Mouse (Mus musculus): Measurements from ENCODE around the gene Jade2. TPM values are rescaled to one million over a fixed set of nuclear protein-coding genes. Genes with fewer than 3 reads are reported as not detected.

Gene Jade2
- polyA plus RNA-seq, 1 experiment from 2014 or later = 0.44 TPM

GRCm38 (mm10) chr11:51843898-51844297 is 13.6 kb downstream of the Jade2 start:
- DNase-seq (ENCODE audit: low spot score) (peak; percentile 74), ATAC-seq (ENCODE audit: insufficient number of reproducible peaks, low FRiP score, low TSS enrichment, low read depth) (no peak)
- no peaks in the 10 kb centered on the region for H3K27me3 ChIP-seq (ENCODE audit: control insufficient read depth, insufficient read depth, low read length)
- no peak overlapping the region for H3K27ac ChIP-seq (replicated peaks; ENCODE audit: low read depth, low read length)
- H3K4me1 ChIP-seq (ENCODE audit: control insufficient read depth, insufficient read depth, low read length) = no peaks in the 10 kb centered on the region
- no peak overlapping the region for H3K4me3 ChIP-seq (ENCODE audit: low read depth, low read length)
- no peaks in the 10 kb centered on the region for H3K9me3 ChIP-seq (ENCODE audit: control insufficient read depth, low read length)
- H3K36me3 ChIP-seq (ENCODE audit: control insufficient read depth, insufficient read depth, low read length) = no peaks in the 10 kb centered on the region
- no peak overlapping the region for H3K4me2 ChIP-seq (ENCODE audit: low read depth, severe bottlenecking)
- no peak overlapping the region for H3K9ac ChIP-seq (ENCODE audit: low read length)

DNA sequence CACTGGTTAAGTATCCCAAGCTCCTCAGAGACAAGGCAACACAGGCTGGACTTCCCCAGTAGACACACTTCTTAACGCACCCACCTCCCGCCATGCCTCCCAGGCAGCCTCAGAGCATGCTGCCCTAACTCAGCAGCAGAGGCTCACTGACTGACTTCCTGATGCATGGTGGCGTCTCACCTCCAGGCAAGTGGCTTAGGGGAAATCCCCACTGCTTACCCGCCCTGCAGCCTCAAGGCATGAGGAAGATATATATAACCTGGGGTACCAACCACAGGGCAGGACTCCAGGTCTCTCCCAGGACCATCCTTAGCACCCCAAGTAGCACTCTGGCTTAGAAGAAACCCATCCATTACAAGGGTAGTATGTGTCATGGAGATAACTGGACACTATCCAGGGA is 14.3 kb downstream of the Jade2 start:
- WGBS = 84% methylated on average over 4 of the region's 4 CpGs

DNA sequence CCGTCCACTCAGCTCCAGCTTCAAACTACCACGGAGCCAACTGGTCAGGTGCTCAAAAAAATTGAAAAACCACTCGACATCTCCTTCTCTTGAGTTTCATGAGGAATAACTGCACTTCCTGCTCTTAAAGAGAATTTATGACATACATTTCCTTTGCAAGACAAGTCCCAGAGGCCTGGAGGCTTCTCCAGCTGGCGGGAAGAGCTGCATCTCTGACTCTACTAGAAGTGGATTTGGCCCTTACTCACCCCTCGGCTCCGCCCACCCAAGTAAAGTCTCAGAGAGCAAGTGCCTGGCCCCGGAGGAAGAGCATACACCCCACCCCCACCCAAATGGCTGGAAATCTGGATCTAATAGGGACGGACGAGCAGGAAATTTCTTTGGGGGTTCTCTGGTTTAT is 16.3 kb downstream of the Jade2 start:
- no peaks in the 10 kb centered on the region for H3K27me3 ChIP-seq (ENCODE audit: control insufficient read depth, insufficient read depth, low read length)
- no peak overlapping the region for H3K9ac ChIP-seq (ENCODE audit: low read length)
- no peaks in the 10 kb centered on the region for H3K9me3 ChIP-seq (ENCODE audit: control insufficient read depth, low read length)
- H3K4me3 ChIP-seq (ENCODE audit: low read depth, low read length) = no peak overlapping the region
- H3K4me2 ChIP-seq (ENCODE audit: low read depth, severe bottlenecking) = no peak overlapping the region
- H3K36me3 ChIP-seq (ENCODE audit: control insufficient read depth, insufficient read depth, low read length) = no peaks in the 10 kb centered on the region
- DNase-seq (ENCODE audit: low spot score) (no peak), ATAC-seq (ENCODE audit: insufficient number of reproducible peaks, low FRiP score, low TSS enrichment, low read depth) (no peak)
- WGBS = 59% methylated on average over 9 of the region's 9 CpGs
- no peaks in the 10 kb centered on the region for H3K4me1 ChIP-seq (ENCODE audit: control insufficient read depth, insufficient read depth, low read length)
- no peak overlapping the region for H3K27ac ChIP-seq (replicated peaks; ENCODE audit: low read depth, low read length)

More for the DNA sequence above, 14.3 kb downstream of the Jade2 start:
- H3K27me3 ChIP-seq (ENCODE audit: control insufficient read depth, insufficient read depth, low read length) = no peaks in the 10 kb centered on the region
- no peak overlapping the region for H3K9ac ChIP-seq (ENCODE audit: low read length)
- H3K36me3 ChIP-seq (ENCODE audit: control insufficient read depth, insufficient read depth, low read length) = no peaks in the 10 kb centered on the region
- H3K27ac ChIP-seq (replicated peaks; ENCODE audit: low read depth, low read length) = no peak overlapping the region
- DNase-seq (ENCODE audit: low spot score) = no peak
- no peaks in the 10 kb centered on the region for H3K4me1 ChIP-seq (ENCODE audit: control insufficient read depth, insufficient read depth, low read length)
- no peak overlapping the region for H3K4me3 ChIP-seq (ENCODE audit: low read depth, low read length)
- no peak overlapping the region for H3K4me2 ChIP-seq (ENCODE audit: low read depth, severe bottlenecking)
- no peaks in the 10 kb centered on the region for H3K9me3 ChIP-seq (ENCODE audit: control insufficient read depth, low read length)
- ATAC-seq (ENCODE audit: insufficient number of reproducible peaks, low FRiP score, low TSS enrichment, low read depth) = no peak

GRCm38 (mm10) chr11:51840657-51841056 is 16.8 kb downstream of the Jade2 start:
- Histone ChIP-seq H3K4me2 (ENCODE audit: low read depth, severe bottlenecking) (no peak overlapping the region), H3K36me3 (ENCODE audit: control insufficient read depth, insufficient read depth, low read length) (no peaks in the 10 kb centered on the region), H3K9ac (ENCODE audit: low read length) (no peak overlapping the region), H3K9me3 (ENCODE audit: control insufficient read depth, low read length) (no peaks in the 10 kb centered on the region), H3K4me3 (ENCODE audit: low read depth, low read length) (no peak overlapping the region), H3K4me1 (ENCODE audit: control insufficient read depth, insufficient read depth, low read length) (no peaks in the 10 kb centered on the region), H3K27ac (replicated peaks; ENCODE audit: low read depth, low read length) (no peak overlapping the region), H3K27me3 (ENCODE audit: control insufficient read depth, insufficient read depth, low read length) (no peaks in the 10 kb centered on the region)
- DNase-seq (ENCODE audit: low spot score) = no peak
- 82% methylated on average over 9 of the region's 9 CpGs for WGBS
- ATAC-seq (ENCODE audit: insufficient number of reproducible peaks, low FRiP score, low TSS enrichment, low read depth) = no peak

GRCm38 (mm10) chr11:51839973-51840372 is 17.5 kb downstream of the Jade2 start:
- no peak overlapping the region for H3K4me3 ChIP-seq (ENCODE audit: low read depth, low read length)
- ATAC-seq (ENCODE audit: insufficient number of reproducible peaks, low FRiP score, low TSS enrichment, low read depth) = no peak
- no peaks in the 10 kb centered on the region for H3K4me1 ChIP-seq (ENCODE audit: control insufficient read depth, insufficient read depth, low read length)
- H3K4me2 ChIP-seq (ENCODE audit: low read depth, severe bottlenecking) = no peak overlapping the region
- no peaks in the 10 kb centered on the region for H3K9me3 ChIP-seq (ENCODE audit: control insufficient read depth, low read length)
- H3K27ac ChIP-seq (replicated peaks; ENCODE audit: low read depth, low read length) = no peak overlapping the region
- H3K36me3 ChIP-seq (ENCODE audit: control insufficient read depth, insufficient read depth, low read length) = no peaks in the 10 kb centered on the region
- no peak for DNase-seq (ENCODE audit: low spot score)
- H3K9ac ChIP-seq (ENCODE audit: low read length) = no peak overlapping the region
- WGBS = 86% methylated on average over 11 of the region's 11 CpGs
- no peaks in the 10 kb centered on the region for H3K27me3 ChIP-seq (ENCODE audit: control insufficient read depth, insufficient read depth, low read length)

GRCm38 (mm10) chr11:51839106-51839505 is 18.3 kb downstream of the Jade2 start:
- Histone ChIP-seq H3K4me2 (ENCODE audit: low read depth, severe bottlenecking) (no peak overlapping the region), H3K27me3 (ENCODE audit: control insufficient read depth, insufficient read depth, low read length) (no peaks in the 10 kb centered on the region), H3K36me3 (ENCODE audit: control insufficient read depth, insufficient read depth, low read length) (no peaks in the 10 kb centered on the region), H3K9me3 (ENCODE audit: control insufficient read depth, low read length) (no peaks in the 10 kb centered on the region), H3K4me1 (ENCODE audit: control insufficient read depth, insufficient read depth, low read length) (no peaks in the 10 kb centered on the region), H3K27ac (replicated peaks; ENCODE audit: low read depth, low read length) (no peak overlapping the region), H3K4me3 (ENCODE audit: low read depth, low read length) (no peak overlapping the region), H3K9ac (ENCODE audit: low read length) (no peak overlapping the region)
- ATAC-seq (ENCODE audit: insufficient number of reproducible peaks, low FRiP score, low TSS enrichment, low read depth) (no peak), DNase-seq (ENCODE audit: low spot score) (no peak)
- WGBS = 70% methylated on average over 2 of the region's 2 CpGs

DNA sequence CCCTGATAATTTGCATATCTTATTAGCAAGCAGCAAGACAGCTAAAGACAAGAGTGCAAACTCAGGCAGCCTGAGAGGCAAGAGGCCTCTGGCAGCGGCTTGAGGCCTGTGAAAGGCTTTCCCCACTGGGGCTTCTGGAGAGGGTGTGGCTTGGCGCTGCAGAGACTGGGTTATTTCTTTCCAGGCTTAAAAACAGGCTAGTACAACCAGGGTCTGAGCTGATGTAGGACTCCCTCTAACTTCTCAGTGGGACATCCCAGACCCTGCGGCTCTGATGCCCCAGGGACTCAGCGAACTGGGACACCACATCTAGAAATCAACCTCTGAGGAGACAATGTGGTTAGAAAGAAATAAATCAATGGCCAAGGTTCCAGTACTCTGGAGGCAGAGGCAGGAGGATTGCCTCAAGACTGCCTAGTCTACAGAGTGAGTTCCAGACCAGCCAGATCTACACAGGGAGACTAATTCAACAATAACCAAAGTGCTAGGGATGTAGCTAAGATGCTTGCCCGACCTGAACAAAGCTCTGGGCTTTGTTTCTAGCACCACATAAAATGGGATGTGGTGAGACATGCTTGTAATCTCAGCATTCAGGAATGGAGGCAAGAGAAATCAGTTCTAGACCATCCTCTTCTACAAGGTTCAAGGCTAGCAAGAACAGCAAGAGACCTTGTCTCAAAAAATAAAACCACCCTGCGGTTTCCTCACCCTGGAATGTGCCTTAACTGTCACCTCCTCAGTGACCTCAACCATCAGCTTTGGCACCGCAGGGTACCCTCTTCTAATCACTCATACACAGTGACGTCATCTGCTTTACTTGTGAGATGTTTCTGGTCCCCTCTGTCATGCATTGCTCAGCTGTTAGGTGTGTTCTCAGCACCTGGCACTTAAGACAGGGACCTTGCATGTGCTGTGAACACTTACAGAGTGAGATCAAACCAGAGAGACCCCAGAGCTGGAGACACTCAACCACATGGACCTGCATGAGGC is 20.0 kb downstream of the Jade2 start:
- Histone ChIP-seq H3K36me3 (ENCODE audit: control insufficient read depth, insufficient read depth, low read length) (no peaks in the 10 kb centered on the region), H3K4me2 (ENCODE audit: low read depth, severe bottlenecking) (no peak overlapping the region), H3K4me3 (ENCODE audit: low read depth, low read length) (no peak overlapping the region), H3K27ac (replicated peaks; ENCODE audit: low read depth, low read length) (no peak overlapping the region), H3K9ac (ENCODE audit: low read length) (no peak overlapping the region), H3K4me1 (ENCODE audit: control insufficient read depth, insufficient read depth, low read length) (no peaks in the 10 kb centered on the region), H3K27me3 (ENCODE audit: control insufficient read depth, insufficient read depth, low read length) (no peaks in the 10 kb centered on the region), H3K9me3 (ENCODE audit: control insufficient read depth, low read length) (no peaks in the 10 kb centered on the region)
- no peak for DNase-seq (ENCODE audit: low spot score)
- ATAC-seq (ENCODE audit: insufficient number of reproducible peaks, low FRiP score, low TSS enrichment, low read depth) = no peak
- 75% methylated on average over 8 of the region's 8 CpGs for WGBS

DNA sequence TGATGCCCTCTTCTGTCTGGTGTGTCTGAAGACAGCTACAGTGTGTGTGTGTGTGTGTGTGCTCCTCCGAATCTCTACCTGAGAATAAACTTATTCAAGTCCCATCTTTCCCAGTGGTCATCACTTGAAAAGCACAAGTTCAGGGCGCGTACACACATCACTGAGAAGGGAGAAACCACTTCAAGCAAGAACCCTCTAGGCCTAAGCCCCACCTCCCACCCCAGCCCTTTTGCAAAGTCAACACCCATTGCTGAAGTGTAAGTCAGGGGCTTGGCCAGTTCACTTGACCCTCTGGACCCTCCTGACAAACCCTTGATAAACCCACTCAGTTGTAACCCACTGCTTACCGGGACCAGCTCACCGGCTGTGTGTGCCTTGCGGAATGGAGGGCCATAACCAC is 20.9 kb downstream of the Jade2 start:
- Histone ChIP-seq H3K27ac (replicated peaks; ENCODE audit: low read depth, low read length) (no peak overlapping the region), H3K9ac (ENCODE audit: low read length) (no peak overlapping the region), H3K9me3 (ENCODE audit: control insufficient read depth, low read length) (no peaks in the 10 kb centered on the region), H3K27me3 (ENCODE audit: control insufficient read depth, insufficient read depth, low read length) (no peaks in the 10 kb centered on the region), H3K4me2 (ENCODE audit: low read depth, severe bottlenecking) (no peak overlapping the region), H3K4me1 (ENCODE audit: control insufficient read depth, insufficient read depth, low read length) (no peaks in the 10 kb centered on the region), H3K36me3 (ENCODE audit: control insufficient read depth, insufficient read depth, low read length) (no peaks in the 10 kb centered on the region), H3K4me3 (ENCODE audit: low read depth, low read length) (no peak overlapping the region)
- no peak for ATAC-seq (ENCODE audit: insufficient number of reproducible peaks, low FRiP score, low TSS enrichment, low read depth)
- DNase-seq (ENCODE audit: low spot score) = no peak
- 92% methylated on average over 6 of the region's 6 CpGs for WGBS
